ENCODE assay signal across 8 mouse cellular contexts in the genomic region with DNA sequence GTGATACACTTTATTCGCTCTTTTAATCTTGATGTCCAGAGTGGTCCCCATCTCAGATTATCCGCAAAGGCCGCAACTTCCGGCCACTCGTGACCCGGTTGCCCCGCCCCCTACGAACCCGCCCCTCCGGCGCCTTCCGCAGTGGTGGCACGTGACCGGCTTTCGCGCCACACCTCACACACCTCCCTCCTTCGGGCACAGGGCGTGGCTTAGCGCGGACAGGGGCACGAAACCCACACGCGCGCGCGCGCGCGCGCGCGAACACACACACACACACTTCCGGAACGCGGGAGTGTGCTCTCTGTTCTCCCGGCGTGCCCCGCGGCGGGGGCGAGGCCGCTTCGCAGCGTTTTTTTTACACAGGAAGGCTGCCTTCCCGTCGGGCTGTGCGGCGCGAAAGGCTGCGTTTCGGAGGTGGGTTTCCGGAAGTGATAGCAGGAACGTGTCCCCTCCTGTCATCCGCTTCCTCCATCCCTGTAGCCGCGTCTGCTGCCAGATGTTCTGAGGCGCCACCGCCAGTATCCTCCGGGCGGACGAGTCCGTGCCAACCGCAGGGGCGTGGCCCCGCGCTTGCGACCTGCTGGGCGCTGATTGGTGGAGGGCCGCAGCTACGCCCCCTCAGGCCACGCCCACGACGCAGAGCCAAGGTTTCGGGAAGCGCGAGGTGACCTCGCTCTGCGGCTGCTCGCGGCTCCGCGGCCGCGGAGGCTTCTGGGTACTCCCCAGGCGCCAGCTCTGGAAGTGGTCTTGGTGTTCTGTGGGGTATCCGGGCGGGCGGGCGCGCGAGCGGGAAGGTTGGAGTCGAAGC. TPM values are rescaled to one million over a fixed set of nuclear protein-coding genes. Genes with fewer than 3 reads are reported as not detected.
DNase-seq lines count a peak whose midpoint lies in the region; ATAC-seq and TF ChIP-seq lines count a peak whose summit lies in the region.

A gene (minus strand): TSS at position 487 of the 808 bp plus-strand sequence.

- peak within 1 kb of the TSS; percentile 77 for H3K9ac ChIP-seq in heart, embryonic 15.5 days
- peak within 1 kb of the TSS; percentile 92 for H3K9ac ChIP-seq in liver, embryonic 14.5 days (replicated peaks)
- H3K9ac ChIP-seq in neural tube, embryonic 11.5 days (ENCODE audit: low read length), result peak within 1 kb of the TSS; percentile 74
- H3K9ac ChIP-seq in stomach, postnatal 0 days (ENCODE audit: low read length), result peak within 1 kb of the TSS; percentile 90

- WGBS in forebrain, embryonic 10.5 days, result under 1% methylated on average over 93 of the region's 93 CpGs
- WGBS in heart, embryonic 15.5 days, result under 1% methylated on average over 93 of the region's 93 CpGs
- under 1% methylated on average over 93 of the region's 93 CpGs for WGBS in liver, embryonic 14.5 days (ENCODE audit: insufficient replicate concordance)
- under 1% methylated on average over 93 of the region's 93 CpGs for WGBS in neural tube, embryonic 11.5 days
- WGBS in stomach, postnatal 0 days, result under 1% methylated on average over 68 of the region's 93 CpGs

- H3K27me3 ChIP-seq in forebrain, embryonic 10.5 days (ENCODE audit: poor library complexity, severe bottlenecking), result no peaks in the 10 kb centered on the region
- no peaks in the 10 kb centered on the region for H3K27me3 ChIP-seq in heart, embryonic 15.5 days
- H3K27me3 ChIP-seq in liver, embryonic 14.5 days (ENCODE audit: control insufficient read depth, insufficient read depth, low read length), result no peaks in the 10 kb centered on the region
- no peaks in the 10 kb centered on the region for H3K27me3 ChIP-seq in neural tube, embryonic 11.5 days (ENCODE audit: control insufficient read depth, insufficient read depth, low read length)
- no peaks in the 10 kb centered on the region for H3K27me3 ChIP-seq in stomach, postnatal 0 days (ENCODE audit: control insufficient read depth, insufficient read depth, low read length)

- no peaks in the 10 kb centered on the region for H3K9me3 ChIP-seq in forebrain, embryonic 10.5 days
- H3K9me3 ChIP-seq in heart, embryonic 15.5 days (replicated peaks), result no peaks in the 10 kb centered on the region
- H3K9me3 ChIP-seq in liver, embryonic 14.5 days (ENCODE audit: control insufficient read depth, low read length), result no peaks in the 10 kb centered on the region
- H3K9me3 ChIP-seq in neural tube, embryonic 11.5 days (ENCODE audit: control insufficient read depth, low read length), result no peaks in the 10 kb centered on the region
- H3K9me3 ChIP-seq in stomach, postnatal 0 days (ENCODE audit: control insufficient read depth, low read length), result no peaks in the 10 kb centered on the region

- TF ChIP-seq CTCF in liver, embryonic 14.5 days (IDR thresholded peaks at IDR 0.05; ENCODE audit: low read depth), result 0 out of 2 replicates have a peak, but pooled peaks have one; percentile 12
- TF ChIP-seq CTCF in stomach, postnatal 0 days (IDR thresholded peaks at IDR 0.05; ENCODE audit: low read depth), result no peak

- H3K4me2 ChIP-seq in heart, embryonic 15.5 days, result peak within 1 kb of the TSS; percentile 68
- H3K4me2 ChIP-seq in liver, embryonic 14.5 days (ENCODE audit: low read depth), result peak within 1 kb of the TSS; percentile 85
- peak within 1 kb of the TSS; percentile 56 for H3K4me2 ChIP-seq in neural tube, embryonic 11.5 days (ENCODE audit: low read depth)
- peak within 1 kb of the TSS; percentile 76 for H3K4me2 ChIP-seq in stomach, postnatal 0 days (replicated peaks; ENCODE audit: low read depth)

- peak within 1 kb of the TSS; percentile 91 for H3K4me3 ChIP-seq in forebrain, embryonic 10.5 days
- H3K4me3 ChIP-seq in heart, embryonic 15.5 days, result peak within 1 kb of the TSS; percentile 84
- peak within 1 kb of the TSS; percentile 73 to 85 for H3K4me3 ChIP-seq in liver, embryonic 14.5 days (ENCODE audit: insufficient read depth in 1 of 2, low read depth in 2 of 2, low read length in 2 of 2)
- H3K4me3 ChIP-seq in neural tube, embryonic 11.5 days (ENCODE audit: low read depth, low read length), result peak within 1 kb of the TSS; percentile 77
- peak within 1 kb of the TSS; percentile 83 for H3K4me3 ChIP-seq in stomach, postnatal 0 days (ENCODE audit: low read depth, low read length)

- no peak for TF ChIP-seq EP300 in liver, embryonic 14.5 days (IDR thresholded peaks at IDR 0.05; ENCODE audit: low read depth)
- peak; percentile 39 for TF ChIP-seq EP300 in stomach, postnatal 0 days (optimal IDR thresholded peaks at IDR 0.05)

- peak within 1 kb of the TSS; percentile 88 for H3K27ac ChIP-seq in forebrain, embryonic 10.5 days
- H3K27ac ChIP-seq in heart, embryonic 15.5 days, result peak within 1 kb of the TSS; percentile 96
- peak within 1 kb of the TSS; percentile 79 for H3K27ac ChIP-seq in liver, embryonic 14.5 days
- H3K27ac ChIP-seq in neural tube, embryonic 11.5 days (ENCODE audit: low read depth, low read length), result peak within 1 kb of the TSS; percentile 91
- H3K27ac ChIP-seq in stomach, postnatal 0 days (replicated peaks), result peak within 1 kb of the TSS; percentile 96

- H3K36me3 ChIP-seq in forebrain, embryonic 10.5 days (replicated peaks), result no peaks in the 10 kb centered on the region; the same call in 1 of the 2 replicates
- no peaks in the 10 kb centered on the region for H3K36me3 ChIP-seq in heart, embryonic 15.5 days
- no peaks in the 10 kb centered on the region for H3K36me3 ChIP-seq in liver, embryonic 14.5 days (replicated peaks; ENCODE audit: control insufficient read depth, insufficient read depth, low read depth)
- no peaks in the 10 kb centered on the region; the same call in 1 of the 2 replicates for H3K36me3 ChIP-seq in neural tube, embryonic 11.5 days (ENCODE audit: control insufficient read depth, insufficient read depth, low read length)
- H3K36me3 ChIP-seq in stomach, postnatal 0 days (ENCODE audit: control insufficient read depth, insufficient read depth, low read length), result no peaks in the 10 kb centered on the region

- H3K4me1 ChIP-seq in forebrain, embryonic 10.5 days, result peaks cover 30% of the 10 kb centered on the region
- H3K4me1 ChIP-seq in heart, embryonic 15.5 days (replicated peaks), result peaks cover 35% of the 10 kb centered on the region
- peaks cover 11 to 27% of the 10 kb centered on the region in 2 experiments for H3K4me1 ChIP-seq in liver, embryonic 14.5 days (replicated peaks; ENCODE audit: control insufficient read depth in 2 of 2, insufficient read depth in 2 of 2, low read length in 1 of 2)
- H3K4me1 ChIP-seq in neural tube, embryonic 11.5 days (ENCODE audit: control insufficient read depth, insufficient read depth, low read length), result peaks cover 12% of the 10 kb centered on the region
- H3K4me1 ChIP-seq in stomach, postnatal 0 days (replicated peaks; ENCODE audit: control insufficient read depth, insufficient read depth), result no peaks in the 10 kb centered on the region; the same call in 1 of the 2 replicates

- peak; percentile 81 for ATAC-seq in CD4-positive, CD25-positive, alpha-beta regulatory T cell, adult 4 months
- peak; percentile 91 for ATAC-seq in heart, embryonic 15.5 days (replicated peaks; ENCODE audit: insufficient number of reproducible peaks, insufficient read depth, low FRiP score, low read depth)
- ATAC-seq in liver, embryonic 14.5 days (ENCODE audit: insufficient read depth), result peak; percentile 90
- peak; percentile 91 for ATAC-seq in neural tube, embryonic 11.5 days (ENCODE audit: insufficient read depth, low FRiP score, low TSS enrichment)
- peak; percentile 93 for ATAC-seq in stomach, postnatal 0 days (ENCODE audit: low FRiP score, low TSS enrichment)

- DNase-seq in c-Kit-positive CD71-negative TER-119-negative erythroid progenitor cells, embryonic 14.5 days (ENCODE audit: low read depth), result peak; percentile 95
- peak; percentile 95 for DNase-seq in forebrain, embryonic 10.5 days (ENCODE audit: extremely low spot score, low spot score)
- peak; percentile 97 to 98 for DNase-seq in kidney, postnatal 25 days
- peak; percentile 92 to 94 (median 94) for DNase-seq in liver, embryonic 14.5 days (ENCODE audit: low read depth in 3 of 3, low spot score in 3 of 3)
- peak; percentile 99 for DNase-seq in neural tube, embryonic 11.5 days (ENCODE audit: low spot score)
- DNase-seq in stomach, postnatal 0 days (ENCODE audit: low spot score), result peak; percentile 98

RNA-seq across cellular contexts. Expression of the gene that starts here (rescaled TPM):
- polyA plus RNA-seq in CD4-positive, CD25-positive, alpha-beta regulatory T cell, adult 4 months (2017; shearing (Covaris generic)), result 10 to 100 TPM; 89.2 to 95.1 TPM
- polyA plus RNA-seq in forebrain, embryonic 10.5 days (2016; fragmentation: Nextera tagmentation; extraction: Ambion mirVana), result 55.8 and 56.1 TPM in 2 replicates
- polyA plus RNA-seq in heart, embryonic 15.5 days (2015; fragmentation: Nextera tagmentation; extraction: Ambion mirVana), result 41.0 and 49.6 TPM in 2 replicates
- polyA plus RNA-seq in liver, embryonic 14.5 days (2012; rRNA removed), result 12.2 and 13.3 TPM in 2 replicates
- polyA plus RNA-seq in liver, embryonic 14.5 days (2014; fragmentation: Nextera tagmentation; extraction: Ambion mirVana), result 18.3 and 18.8 TPM in 2 replicates
- 57.7 and 60.8 TPM in 2 replicates for polyA plus RNA-seq in neural tube, embryonic 11.5 days (2014; fragmentation: Nextera tagmentation; extraction: Ambion mirVana)
- polyA plus RNA-seq in stomach, postnatal 0 days (2015; fragmentation: Nextera tagmentation; extraction: Ambion mirVana), result 28.5 and 34.8 TPM in 2 replicates

Comparison
In these comparisons a context has a peak if more than half of its experiments do, and no peak if none do; other contexts are left out.
1. Peak in every context shown above with its lines: DNase-seq, ATAC-seq, H3K4me3 ChIP-seq and H3K27ac ChIP-seq.